ENCODE assay signal across 8 mouse cellular contexts in the genomic region with DNA sequence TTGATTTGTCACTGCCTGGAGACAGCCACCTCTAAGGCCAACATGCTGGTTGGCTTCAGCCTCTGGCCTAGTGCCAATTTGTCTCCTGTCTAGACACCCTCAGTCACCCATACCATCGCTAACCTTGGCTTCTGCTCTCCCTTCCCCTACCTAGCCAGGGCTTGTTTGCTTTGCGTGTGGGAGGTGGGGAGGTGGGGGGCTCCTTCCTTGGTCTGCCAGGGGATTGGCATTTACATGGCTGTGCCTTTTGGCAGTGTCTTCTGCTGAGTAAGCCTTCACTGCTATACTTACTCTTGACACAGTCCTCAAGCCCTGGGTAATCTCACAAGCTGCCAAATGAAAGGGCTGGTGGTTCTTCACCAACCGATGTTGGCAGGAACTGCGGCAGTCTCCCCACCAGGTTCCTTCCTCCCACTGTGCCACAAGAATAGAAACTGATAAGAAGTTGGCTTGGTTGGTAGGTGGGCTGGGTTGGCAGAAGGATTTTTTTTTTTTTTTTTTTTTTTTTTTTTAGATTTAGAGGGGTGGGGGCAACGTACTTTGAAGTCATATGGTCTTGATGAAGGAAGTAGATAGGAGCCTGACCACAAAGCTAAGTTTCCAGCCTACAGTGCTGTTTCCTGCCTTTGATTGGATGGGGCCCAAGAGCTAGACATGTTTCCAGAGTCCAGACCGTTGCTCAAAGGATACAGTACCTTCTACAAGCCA. TPM values are rescaled to one million over a fixed set of nuclear protein-coding genes. Genes with fewer than 3 reads are reported as not detected.
DNase-seq lines count a peak whose midpoint lies in the region; ATAC-seq lines count a peak whose summit lies in the region.

No protein-coding gene starts in this region.

- H3K9me3 ChIP-seq in neural tube, embryonic 11.5 days (ENCODE audit: control insufficient read depth, low read length), result no peaks in the 10 kb centered on the region
- H3K9me3 ChIP-seq in kidney, embryonic 15.5 days (replicated peaks), result no peaks in the 10 kb centered on the region
- H3K9me3 ChIP-seq in liver, embryonic 15.5 days (replicated peaks), result no peaks in the 10 kb centered on the region

- no peaks in the 10 kb centered on the region for H3K4me1 ChIP-seq in neural tube, embryonic 11.5 days (ENCODE audit: control insufficient read depth, insufficient read depth, low read length)
- peaks cover 34% of the 10 kb centered on the region for H3K4me1 ChIP-seq in brown adipose tissue, adult 24 weeks (ENCODE audit: control insufficient read depth, insufficient read depth, insufficient read length, low read length)
- H3K4me1 ChIP-seq in kidney, embryonic 15.5 days, result peaks cover 33% of the 10 kb centered on the region
- peaks cover 71% of the 10 kb centered on the region for H3K4me1 ChIP-seq in liver, embryonic 15.5 days (replicated peaks)

- H3K36me3 ChIP-seq in neural tube, embryonic 11.5 days (ENCODE audit: control insufficient read depth, insufficient read depth, low read length), result no peaks in the 10 kb centered on the region
- H3K36me3 ChIP-seq in kidney, embryonic 15.5 days, result no peaks in the 10 kb centered on the region
- peaks cover 36% of the 10 kb centered on the region for H3K36me3 ChIP-seq in liver, embryonic 15.5 days (replicated peaks)

- H3K27me3 ChIP-seq in neural tube, embryonic 11.5 days (ENCODE audit: control insufficient read depth, insufficient read depth, low read length), result no peaks in the 10 kb centered on the region
- H3K27me3 ChIP-seq in kidney, embryonic 15.5 days, result no peaks in the 10 kb centered on the region
- H3K27me3 ChIP-seq in liver, embryonic 15.5 days, result no peaks in the 10 kb centered on the region

- ATAC-seq in neural tube, embryonic 11.5 days (ENCODE audit: insufficient read depth, low FRiP score, low TSS enrichment), result no peak
- ATAC-seq in kidney, embryonic 15.5 days (replicated peaks; ENCODE audit: low FRiP score), result peak; percentile 49; the same call in 1 of the 2 replicates
- ATAC-seq in liver, embryonic 15.5 days (ENCODE audit: insufficient read depth), result 0 out of 2 replicates have a peak, but pooled peaks have one; percentile 33

- H3K9ac ChIP-seq in neural tube, embryonic 11.5 days (ENCODE audit: low read length), result no peak overlapping the region
- H3K9ac ChIP-seq in kidney, embryonic 15.5 days, result no peak overlapping the region
- no peak overlapping the region for H3K9ac ChIP-seq in liver, embryonic 15.5 days

- no peak overlapping the region for H3K4me2 ChIP-seq in neural tube, embryonic 11.5 days (ENCODE audit: low read depth)
- 0 out of 2 replicates have a peak overlapping the region, but pooled peaks have one; percentile 12 for H3K4me2 ChIP-seq in kidney, embryonic 15.5 days
- no peak overlapping the region for H3K4me2 ChIP-seq in liver, embryonic 15.5 days

- WGBS in neural tube, embryonic 11.5 days, result 88% methylated on average over 6 of the region's 6 CpGs
- 48% methylated on average over 6 of the region's 6 CpGs for WGBS in kidney, embryonic 15.5 days
- 10% methylated on average over 6 of the region's 6 CpGs for WGBS in liver, embryonic 15.5 days (ENCODE audit: insufficient replicate concordance)

- no peak for DNase-seq in neural tube, embryonic 11.5 days (ENCODE audit: low spot score)
- DNase-seq in neural tube, embryonic 10.5 days (ENCODE audit: extremely low spot score, low spot score), result no peak
- peak; percentile 66 for DNase-seq in gastrocnemius, postnatal 25 days
- peak; percentile 74 to 78 for DNase-seq in right cerebral cortex, postnatal 36 days (ENCODE audit: low spot score in 2 of 2)
- no peak for DNase-seq in testis, postnatal 10 days (ENCODE audit: low spot score)

- H3K4me3 ChIP-seq in neural tube, embryonic 11.5 days (ENCODE audit: low read depth, low read length), result no peak overlapping the region
- no peak overlapping the region for H3K4me3 ChIP-seq in brown adipose tissue, adult 24 weeks (ENCODE audit: insufficient read depth, low read depth, low read length)
- no peak overlapping the region for H3K4me3 ChIP-seq in kidney, embryonic 15.5 days (replicated peaks)
- H3K4me3 ChIP-seq in liver, embryonic 15.5 days (replicated peaks), result no peak overlapping the region

- 0 out of 2 replicates have a peak overlapping the region, but pooled peaks have one; percentile 23 for H3K27ac ChIP-seq in neural tube, embryonic 11.5 days (ENCODE audit: low read depth, low read length)
- peak overlapping the region; percentile 82 for H3K27ac ChIP-seq in brown adipose tissue, adult 24 weeks (replicated peaks; ENCODE audit: low read depth, low read length)
- H3K27ac ChIP-seq in kidney, embryonic 15.5 days, result peak overlapping the region; percentile 62
- H3K27ac ChIP-seq in liver, embryonic 15.5 days (replicated peaks), result peak overlapping the region; percentile 39

RNA-seq across cellular contexts. Expression of gene St3gal2, which starts 19.3 kb away (rescaled TPM):
- 18.2 and 19.1 TPM in 2 replicates for polyA plus RNA-seq in neural tube, embryonic 11.5 days (2014; fragmentation: Nextera tagmentation; extraction: Ambion mirVana)
- polyA plus RNA-seq in brown adipose tissue, adult 24 weeks (2012; ENCODE audit: insufficient read depth, insufficient read length, missing spikeins), result 3.6 and 4.1 TPM in 2 replicates
- 10 to 100 TPM; 43.5 to 45.3 TPM for total RNA-seq in gastrocnemius, postnatal 25 days (2021)
- polyA plus RNA-seq in kidney, embryonic 15.5 days (2015; fragmentation: Nextera tagmentation; extraction: Ambion mirVana), result 25.2 and 27.4 TPM in 2 replicates
- polyA plus RNA-seq in liver, embryonic 15.5 days (2015; fragmentation: Nextera tagmentation; extraction: Ambion mirVana), result 21.9 and 24.6 TPM in 2 replicates

RNA-seq across cellular contexts. Expression of gene Fuk, which starts 36.7 kb away (rescaled TPM):
- polyA plus RNA-seq in neural tube, embryonic 11.5 days (2014; fragmentation: Nextera tagmentation; extraction: Ambion mirVana), result 6.4 and 7.5 TPM in 2 replicates
- 2.9 and 4.6 TPM in 2 replicates for polyA plus RNA-seq in brown adipose tissue, adult 24 weeks (2012; ENCODE audit: insufficient read depth, insufficient read length, missing spikeins)
- total RNA-seq in gastrocnemius, postnatal 25 days (2021), result 1 to 10 TPM; 3.2 to 3.3 TPM
- 12.0 and 13.3 TPM in 2 replicates for polyA plus RNA-seq in kidney, embryonic 15.5 days (2015; fragmentation: Nextera tagmentation; extraction: Ambion mirVana)
- 2.5 and 3.3 TPM in 2 replicates for polyA plus RNA-seq in liver, embryonic 15.5 days (2015; fragmentation: Nextera tagmentation; extraction: Ambion mirVana)

RNA-seq across cellular contexts. Expression of gene Ddx19a, which starts 58.6 kb away (rescaled TPM):
- 33.7 and 34.3 TPM in 2 replicates for polyA plus RNA-seq in neural tube, embryonic 11.5 days (2014; fragmentation: Nextera tagmentation; extraction: Ambion mirVana)
- 15.8 and 21.4 TPM in 2 replicates for polyA plus RNA-seq in brown adipose tissue, adult 24 weeks (2012; ENCODE audit: insufficient read depth, insufficient read length, missing spikeins)
- total RNA-seq in gastrocnemius, postnatal 25 days (2021), result 10 to 100 TPM; 24.2 to 27.0 TPM
- polyA plus RNA-seq in kidney, embryonic 15.5 days (2015; fragmentation: Nextera tagmentation; extraction: Ambion mirVana), result 14.5 and 15.5 TPM in 2 replicates
- polyA plus RNA-seq in liver, embryonic 15.5 days (2015; fragmentation: Nextera tagmentation; extraction: Ambion mirVana), result 9.3 and 9.9 TPM in 2 replicates

Comparison
In these comparisons a context has a peak if more than half of its experiments do, and no peak if none do; other contexts are left out.
1. DNase-seq: peak in gastrocnemius, postnatal 25 days (single experiment) and right cerebral cortex, postnatal 36 days (2 of 2); none in neural tube, embryonic 11.5 days (single experiment), neural tube, embryonic 10.5 days (single experiment) and testis, postnatal 10 days (single experiment).
2. H3K27ac ChIP-seq: peak in every context shown above with its lines; median percentile 82 in brown adipose tissue, adult 24 weeks; 62 in kidney, embryonic 15.5 days; 39 in liver, embryonic 15.5 days; 23 in neural tube, embryonic 11.5 days.